Mouse (Mus musculus) erythroblast, adult 5-6 weeks (primary cell): Measurements from ENCODE around the gene Vamp2. TPM values are rescaled to one million over a fixed set of nuclear protein-coding genes. Genes with fewer than 3 reads are reported as not detected.
A peak's percentile ranks its signal among the peaks of the same experiment; 100 is the strongest.

ENCODE experiments used
- ATAC-seq: replicated peaks from 2 replicates; pipeline ENCODE4 v1.8.0; 2016; ENCODE audit warnings: moderate number of reproducible peaks, mild to moderate bottlenecking, moderate TSS enrichment, inconsistent platforms; ENCODE audit not compliant: poor library complexity, low FRiP score, severe bottlenecking
- total RNA-seq, 2 experiments: library from RNA; stranded (forward) in 1 of 2; stranded (reverse) in 1 of 2; fragments of 150-400 nt in 1 of 2; fragments of 200-764, 138-1000 nt in 1 of 2; gene quantifications; 2 replicates each; pipeline versions ENCODE4 v1.2.3 to v1.2.4; 2015 to 2017; ENCODE audit warnings: low replicate concordance in 2 of 2

Gene Vamp2
- total RNA-seq (2015; ENCODE audit: low replicate concordance) (50.3 and 58.7 TPM in 2 replicates), total RNA-seq (2017; ENCODE audit: low replicate concordance) (12.4 and 17.8 TPM in 2 replicates)

GRCm38 (mm10) chr11:69088103-69088855, at the start of gene Vamp2:
Gene Vamp2 (plus strand): TSS chr11:69088490.
- peak; percentile 64 for ATAC-seq

DNA sequence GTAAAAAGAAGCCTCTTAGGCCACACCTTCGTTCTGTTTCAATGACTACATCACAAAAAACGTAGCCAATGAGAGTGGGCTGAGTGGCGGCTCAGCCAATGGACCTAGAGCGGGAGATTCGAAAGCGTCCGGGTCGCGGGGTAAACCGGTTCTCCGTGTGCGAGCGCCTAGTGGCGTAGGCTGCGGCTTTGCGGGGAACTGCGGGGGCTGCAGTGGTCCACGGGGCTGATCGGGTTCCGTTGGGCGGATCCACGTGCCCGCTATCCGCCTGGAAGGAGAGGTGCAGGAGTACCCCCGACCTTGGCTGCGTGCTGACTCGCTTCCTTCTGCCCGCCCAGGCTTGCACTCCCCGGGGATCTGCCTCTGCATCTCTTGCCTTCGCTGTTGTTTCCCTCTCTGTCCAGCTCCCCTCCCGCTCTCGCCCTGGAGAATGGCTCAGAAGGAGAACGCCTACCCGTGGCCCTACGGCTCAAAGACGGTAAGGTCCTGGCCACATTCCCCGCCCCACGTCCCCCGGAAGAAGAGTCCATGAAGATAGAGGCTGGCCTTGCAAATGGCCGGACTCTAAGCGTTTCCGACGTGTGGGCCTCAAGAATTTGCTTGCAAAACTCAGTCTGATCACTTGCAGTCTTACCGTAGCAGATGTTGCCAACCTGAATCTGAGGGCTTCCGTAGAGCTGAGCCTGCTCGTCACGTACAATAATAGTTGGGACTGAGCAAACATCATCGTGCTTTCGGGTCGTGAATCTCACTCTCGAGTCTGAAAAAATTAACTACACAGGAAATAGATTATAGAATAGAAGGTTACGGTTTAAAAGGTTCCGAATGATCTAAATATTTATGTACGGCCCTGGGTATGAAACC, 42.5 kb upstream of the Vamp2 start, which contains the start of gene Aurkb:
Aurkb (plus strand) TSS at position 117 of the 864 bp plus-strand sequence.
- peak; percentile 81 for ATAC-seq

- peak; percentile 19 for ATAC-seq
Observed at GRCm38 (mm10) chr11:69046395-69046774, 41.9 kb upstream of the Vamp2 start.

- ATAC-seq = no peak
Observed at GRCm38 (mm10) chr11:69047592-69047991, 40.7 kb upstream of the Vamp2 start.

GRCm38 (mm10) chr11:69048151-69048550, 40.1 kb upstream of the Vamp2 start:
- ATAC-seq = no peak

DNA sequence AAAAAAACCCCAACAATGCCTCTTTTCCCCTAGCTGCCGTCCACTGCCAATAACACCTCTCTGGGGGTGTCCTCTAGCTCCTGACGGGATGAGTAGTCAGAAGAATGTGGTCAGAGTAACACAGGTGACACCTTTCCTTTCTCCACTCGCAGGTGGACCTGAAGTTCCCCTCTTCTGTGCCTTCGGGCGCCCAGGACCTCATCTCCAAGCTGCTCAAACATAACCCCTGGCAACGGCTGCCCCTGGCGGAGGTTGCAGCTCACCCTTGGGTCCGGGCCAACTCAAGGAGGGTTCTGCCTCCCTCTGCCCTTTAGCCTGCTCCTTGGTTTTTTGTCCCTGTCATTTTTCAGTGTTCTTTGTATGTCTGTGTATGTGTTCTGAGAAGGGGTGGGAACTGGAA, 37.5 kb upstream of the Vamp2 start:
- no peak for ATAC-seq

GRCm38 (mm10) chr11:69051771-69052170, 36.5 kb upstream of the Vamp2 start:
- ATAC-seq = no peak

DNA sequence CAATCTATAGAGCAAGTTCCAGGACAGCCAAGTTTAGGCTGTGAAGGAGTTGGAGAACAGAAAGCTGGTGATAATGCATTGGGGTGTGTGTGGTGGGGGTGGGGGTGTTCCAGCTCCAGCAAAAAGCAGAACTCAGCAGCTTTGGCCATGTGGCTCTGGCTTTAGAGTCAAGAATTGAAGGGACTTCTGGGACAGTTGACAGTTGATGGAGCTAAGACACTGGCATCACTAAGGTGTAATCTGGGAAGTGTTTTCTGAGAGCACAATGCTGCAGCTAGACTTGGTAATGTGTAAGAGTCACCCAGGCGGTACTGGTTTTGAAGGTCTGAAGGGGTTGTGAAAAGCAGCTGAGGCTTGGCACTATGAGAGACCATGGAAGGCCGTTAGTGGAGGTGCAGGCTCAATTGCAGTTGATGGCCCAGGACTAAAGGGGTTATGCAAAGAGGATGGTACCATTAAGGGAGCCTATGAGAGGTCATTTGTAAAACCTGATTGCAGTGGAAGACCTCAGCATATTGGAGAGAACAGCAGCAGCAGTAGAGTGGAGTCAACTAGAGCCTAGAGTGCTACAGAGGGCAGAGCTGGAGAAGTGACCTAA, 35.4 kb upstream of the Vamp2 start:
- ATAC-seq = no peak

GRCm38 (mm10) chr11:69053848-69054247, 34.4 kb upstream of the Vamp2 start:
- ATAC-seq = no peak

GRCm38 (mm10) chr11:69058265-69058664, 30.0 kb upstream of the Vamp2 start:
- ATAC-seq = no peak

DNA sequence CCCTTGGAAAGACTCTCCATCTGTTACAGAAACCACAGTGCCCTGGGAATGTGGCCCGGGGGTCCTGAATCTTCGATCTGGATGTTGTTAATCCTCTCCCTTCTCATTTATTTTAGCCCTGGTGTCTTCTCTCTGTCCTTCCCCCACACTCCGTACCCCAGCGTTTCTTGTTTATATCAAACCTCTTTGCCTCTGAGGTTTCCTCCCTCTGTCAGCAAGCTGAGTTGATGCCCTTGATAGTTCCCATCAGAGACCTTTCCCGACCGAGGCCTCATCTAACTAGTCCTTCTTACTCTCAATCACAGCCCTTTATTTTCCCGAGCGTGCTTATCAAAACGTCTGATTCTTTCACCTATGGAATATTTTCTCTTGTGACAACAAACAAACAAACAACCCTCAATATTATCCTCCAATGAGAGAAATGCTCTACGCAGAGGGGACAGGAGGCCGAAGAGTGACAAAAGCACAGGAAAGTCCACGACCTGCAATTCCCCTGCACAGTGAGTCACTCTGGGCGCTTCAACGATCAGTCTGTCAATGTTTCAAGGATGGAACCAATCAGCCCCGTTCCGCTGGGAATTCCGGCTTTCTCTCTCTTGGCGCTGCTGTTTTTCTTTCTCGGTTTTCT, 29.4 kb upstream of the Vamp2 start:
- ATAC-seq = peak; percentile 2

DNA sequence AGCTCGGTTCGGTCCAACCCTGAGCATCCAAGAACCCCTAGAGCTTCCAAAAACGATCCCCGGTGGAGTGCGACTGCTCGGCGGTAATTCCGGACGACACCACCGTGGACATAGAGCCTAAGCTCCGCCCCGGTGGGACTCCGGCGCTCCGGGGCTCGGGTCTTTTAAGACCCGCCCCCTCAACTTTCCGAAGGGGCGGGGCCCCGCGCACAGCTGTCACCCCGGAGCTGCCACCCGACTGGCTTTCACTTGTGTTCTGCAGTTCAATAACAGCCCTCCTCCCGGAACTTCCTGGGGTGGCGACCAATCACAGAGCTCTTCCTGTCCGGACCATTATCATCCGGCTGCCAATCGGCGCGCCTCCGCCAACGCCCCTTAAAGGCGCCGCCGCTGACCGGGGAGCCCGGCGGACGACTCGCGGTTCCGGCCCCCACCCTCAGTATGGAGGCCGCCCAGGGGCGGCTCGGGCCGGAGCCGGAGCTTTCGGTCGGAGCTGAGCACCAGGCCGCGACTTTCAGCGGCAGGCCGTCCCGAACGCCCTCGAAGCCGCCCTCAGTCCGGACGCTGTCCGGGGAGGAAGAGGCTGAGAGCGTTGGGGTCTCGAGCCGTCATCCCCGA, 28.8 kb upstream of the Vamp2 start, which contains the start of gene Borcs6:
Borcs6 (plus strand) TSS at position 361 of the 618 bp plus-strand sequence.
- ATAC-seq = peak; percentile 81

- ATAC-seq = no peak
Observed at GRCm38 (mm10) chr11:69059975-69060411, 28.3 kb upstream of the Vamp2 start.

DNA sequence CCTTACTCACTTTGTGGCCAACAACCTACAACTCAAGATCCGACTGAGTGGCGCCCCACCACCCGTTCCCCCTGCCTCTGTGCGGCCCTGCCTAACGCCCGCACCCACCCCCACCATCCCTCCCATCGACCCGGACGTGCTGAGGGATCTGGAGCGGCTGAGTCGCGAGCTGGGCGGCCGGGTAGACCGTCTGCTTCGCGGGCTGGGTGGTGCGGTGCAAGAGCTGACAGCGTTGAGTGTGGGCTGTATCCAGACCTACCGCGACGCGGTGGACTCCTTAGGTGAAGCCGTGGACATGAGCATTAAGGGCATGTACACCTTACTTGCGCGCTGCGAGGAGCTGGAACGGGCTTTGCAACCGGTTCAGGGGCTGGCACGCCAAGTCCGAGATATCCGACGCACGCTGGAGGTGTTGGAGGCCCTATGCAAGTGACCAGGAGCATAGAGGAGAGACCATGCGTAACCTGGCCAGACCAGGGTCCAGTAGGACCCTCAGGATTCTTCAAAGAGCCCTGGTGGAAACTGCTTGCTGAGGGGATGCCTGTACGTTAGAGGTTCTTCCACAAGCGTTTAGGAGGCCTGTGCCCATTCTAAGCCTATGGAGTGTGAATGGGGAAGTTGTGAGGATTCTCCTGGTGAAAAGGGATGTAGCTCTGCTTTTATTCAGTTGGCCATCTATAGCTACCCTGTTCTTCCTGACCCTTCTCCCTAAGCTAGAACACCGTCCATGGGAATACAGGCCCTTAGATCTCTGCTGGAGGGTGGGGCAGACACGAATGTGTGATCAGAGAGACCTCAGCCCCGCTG, 27.6 kb upstream of the Vamp2 start:
- ATAC-seq = no peak

DNA sequence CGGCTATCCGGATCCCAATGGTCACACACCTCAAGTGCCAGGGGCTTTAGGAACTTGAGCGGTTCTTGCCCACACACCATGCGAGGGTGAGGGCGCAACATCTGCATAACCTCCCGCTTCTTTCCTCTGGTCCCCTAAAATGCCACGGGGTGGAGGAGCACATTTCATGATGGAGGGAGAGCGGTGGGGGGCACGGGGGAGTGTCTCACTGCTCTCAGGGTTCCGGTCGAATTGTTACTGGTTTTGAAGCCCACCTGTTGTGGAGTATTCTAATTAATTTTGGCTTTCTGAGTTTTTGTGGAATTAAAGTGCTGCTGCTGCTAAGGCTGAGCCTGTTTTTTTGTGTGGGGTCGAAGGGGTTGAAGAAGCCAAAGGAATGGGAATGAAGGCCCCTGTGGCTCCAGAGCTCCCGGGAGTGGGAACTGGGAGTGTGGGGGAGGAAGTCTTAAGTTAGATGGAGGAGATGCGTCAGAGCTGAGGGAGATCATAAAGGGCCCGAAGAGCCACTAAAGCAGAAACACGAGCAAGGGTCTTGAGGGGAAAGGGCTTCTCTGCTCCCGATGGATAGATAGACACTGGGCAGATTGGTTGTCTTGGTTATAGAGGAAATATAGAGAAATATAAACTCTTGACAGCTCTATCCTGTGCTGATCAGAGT, 26.9 kb upstream of the Vamp2 start:
- ATAC-seq = no peak

DNA sequence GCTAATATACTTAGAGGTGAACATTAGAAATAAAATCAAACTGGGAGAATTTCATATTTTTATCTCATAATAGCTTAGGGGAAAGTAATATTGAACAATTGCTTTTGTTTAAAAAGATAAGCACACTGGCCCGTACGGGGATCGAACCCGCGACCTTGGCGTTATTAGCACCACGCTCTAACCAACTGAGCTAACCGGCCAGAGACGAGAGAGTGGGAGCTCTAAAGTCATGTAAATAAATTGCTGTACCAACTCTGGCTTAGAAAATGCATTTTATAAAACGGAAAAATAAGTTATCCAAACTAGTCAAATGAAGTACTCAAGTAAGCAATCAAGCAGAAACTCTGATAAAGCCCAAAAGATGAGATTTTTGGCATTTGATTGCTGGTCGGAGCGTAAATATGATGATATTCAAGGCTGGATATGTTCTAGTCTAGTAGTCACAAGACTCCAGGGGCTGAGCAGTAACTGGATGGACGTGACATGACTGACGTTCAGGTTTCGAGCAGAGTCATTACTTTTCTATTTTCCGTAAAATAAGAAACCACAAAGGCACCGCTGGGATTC, 26.0 kb upstream of the Vamp2 start:
- no peak for ATAC-seq

DNA sequence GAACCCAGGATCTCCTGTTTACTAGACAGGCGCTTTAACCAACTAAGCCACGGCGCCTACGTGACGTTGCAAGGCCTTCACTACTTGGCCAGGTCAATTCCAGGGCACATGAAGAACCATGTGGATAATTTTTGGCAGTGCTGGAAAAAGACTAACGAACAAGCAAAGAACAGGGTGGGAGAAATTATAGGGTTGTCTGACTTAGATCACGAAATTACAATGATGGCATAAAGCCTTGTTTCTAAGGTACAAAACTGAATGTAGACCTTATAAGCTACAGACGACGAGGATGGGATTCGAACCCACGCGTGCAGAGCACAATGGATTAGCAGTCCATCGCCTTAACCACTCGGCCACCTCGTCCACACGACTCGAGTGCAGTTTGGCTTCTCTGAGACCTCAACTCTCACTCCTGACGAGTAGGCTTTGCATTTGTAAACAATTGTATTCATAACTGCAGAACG, 25.5 kb upstream of the Vamp2 start:
- ATAC-seq = peak; percentile 30
